Mouse (Mus musculus): ENCODE results near the gene Usp20.

Gene Usp20

DNA sequence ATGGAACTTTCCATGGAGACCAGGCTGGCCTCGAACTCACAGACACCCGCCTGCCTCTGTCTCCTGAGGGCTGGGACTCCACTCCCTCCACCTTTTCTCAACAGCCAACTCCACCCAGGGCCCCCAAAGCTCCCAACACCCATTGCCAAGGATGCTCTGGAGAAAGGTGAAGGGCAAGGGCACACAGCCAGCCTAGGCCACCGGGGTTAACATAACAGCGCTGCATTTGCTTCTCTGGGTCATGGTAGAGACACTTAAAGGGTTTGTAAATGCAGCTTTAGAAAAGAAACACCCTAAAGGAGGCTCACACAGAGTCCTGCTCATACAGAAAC, 87.0 kb downstream of the Usp20 start:
- DNase-seq (ENCODE audit: extremely low spot score, low read depth, low spot score), result no peak

- DNase-seq (ENCODE audit: extremely low spot score, low read depth, low spot score), result no peak
These were observed 87.4 kb downstream of the Usp20 start for GRCm38 (mm10) chr2:31069506-31069905.

All from hindlimb bud, embryonic 11.5 days (tissue).